Mouse (Mus musculus): ENCODE measurements at regions not wholly inside any gene's neighbourhood (a gene's known extent, or its start where the extent isn't known, plus 50 kb on each side); places are given as distances from the start of the nearest gene placed in this dataset.
A peak's percentile ranks its signal among the peaks of the same experiment; 100 is the strongest.

- no peak for DNase-seq (ENCODE audit: low spot score)
Observed at GRCm38 (mm10) chr12:105898580-105899293, 111.3 kb upstream of the Vrk1 start.

- DNase-seq (ENCODE audit: low spot score) = no peak
Observed at GRCm38 (mm10) chr12:105899294-105899909, 110.6 kb upstream of the Vrk1 start.

- DNase-seq (ENCODE audit: low spot score) = no peak
Observed at GRCm38 (mm10) chr12:105900479-105900878, 109.5 kb upstream of the Vrk1 start.

GRCm38 (mm10) chr12:105903072-105903471, 107.0 kb upstream of the Vrk1 start:
- DNase-seq (ENCODE audit: low spot score) = no peak

- peak; percentile 53 for DNase-seq (ENCODE audit: low spot score)
Observed at GRCm38 (mm10) chr12:105906584-105906983, 103.4 kb upstream of the Vrk1 start.

- no peak for DNase-seq (ENCODE audit: low spot score)
Observed at GRCm38 (mm10) chr12:105907851-105908620, 102.0 kb upstream of the Vrk1 start.

GRCm38 (mm10) chr12:105911556-105911955, 98.5 kb upstream of the Vrk1 start:
- no peak for DNase-seq (ENCODE audit: low spot score)

GRCm38 (mm10) chr12:105917388-105917963, 92.6 kb upstream of the Vrk1 start:
- DNase-seq (ENCODE audit: low spot score) = no peak

GRCm38 (mm10) chr12:105918775-105919174, 91.3 kb upstream of the Vrk1 start:
- DNase-seq (ENCODE audit: low spot score) = no peak

GRCm38 (mm10) chr12:105927210-105927609, 82.8 kb upstream of the Vrk1 start:
- DNase-seq (ENCODE audit: low spot score) = no peak

- DNase-seq (ENCODE audit: low spot score) = no peak
Observed at GRCm38 (mm10) chr12:105929456-105929921, 80.5 kb upstream of the Vrk1 start.

- DNase-seq (ENCODE audit: low spot score) = peak; percentile 52
Observed at GRCm38 (mm10) chr12:105935441-105935880, 74.6 kb upstream of the Vrk1 start.

GRCm38 (mm10) chr12:105936812-105937530, 73.1 kb upstream of the Vrk1 start:
- DNase-seq (ENCODE audit: low spot score) = no peak

GRCm38 (mm10) chr12:105942136-105943076, 67.6 kb upstream of the Vrk1 start:
- DNase-seq (ENCODE audit: low spot score) = no peak

GRCm38 (mm10) chr12:105943077-105943433, 67.0 kb upstream of the Vrk1 start:
- no peak for DNase-seq (ENCODE audit: low spot score)

- no peak for DNase-seq (ENCODE audit: low spot score)
Observed at GRCm38 (mm10) chr12:105947332-105947731, 62.7 kb upstream of the Vrk1 start.

- DNase-seq (ENCODE audit: low spot score) = no peak
Observed at GRCm38 (mm10) chr12:105948322-105948721, 61.7 kb upstream of the Vrk1 start.

- DNase-seq (ENCODE audit: low spot score) = no peak
Observed at GRCm38 (mm10) chr12:105955764-105956290, 54.2 kb upstream of the Vrk1 start.

- no peak for DNase-seq (ENCODE audit: low spot score)
Observed at GRCm38 (mm10) chr12:105959756-105960155, 50.3 kb upstream of the Vrk1 start.

All from testis, postnatal 10 days (tissue).